Mouse (Mus musculus) myocyte (in vitro differentiated cells): Measurements from ENCODE around the gene Dntt. TPM values are rescaled to one million over a fixed set of nuclear protein-coding genes. Genes with fewer than 3 reads are reported as not detected.

Experiments
- H3K27me3 ChIP-seq: one replicate; pipeline ENCODE4 v1.6.1; 2011; ENCODE audit not compliant: control insufficient read depth, insufficient read depth, insufficient read length
- H3K36me3 ChIP-seq: one replicate; pipeline ENCODE4 v1.6.1; 2011; ENCODE audit not compliant: control insufficient read depth, insufficient read depth
- H3K4me2 ChIP-seq: one replicate; pipeline ENCODE4 v1.6.1; 2011; ENCODE audit warnings: low read depth, control low read depth
- H3K4me3 ChIP-seq: one replicate; pipeline ENCODE4 v1.5.1; 2011; ENCODE audit warnings: mild to moderate bottlenecking, control low read depth, moderate library complexity
- H3K79me2 ChIP-seq: one replicate; pipeline ENCODE4 v1.6.1; 2011; ENCODE audit not compliant: control insufficient read depth, insufficient read depth
- H3ac ChIP-seq: one replicate; pipeline ENCODE4 v1.6.1; 2011; ENCODE audit not compliant: control insufficient read depth, insufficient read length
- CEBPB ChIP-seq: IDR thresholded peaks from 2 replicates; pipeline ENCODE4 v1.6.1; 2011; ENCODE audit warnings: mild to moderate bottlenecking, moderate library complexity; ENCODE audit not compliant: poor library complexity, insufficient read depth, severe bottlenecking
- E2F4 ChIP-seq: IDR thresholded peaks from one replicate; pipeline ENCODE4 v1.6.1; 2011; ENCODE audit warnings: mild to moderate bottlenecking, control low read depth, moderate library complexity; ENCODE audit not compliant: insufficient read depth
- MAX ChIP-seq: IDR thresholded peaks from one replicate; pipeline ENCODE4 v1.6.1; 2011; ENCODE audit warnings: low read depth, mild to moderate bottlenecking, control low read depth
- MYOD1 ChIP-seq, 3 experiments: IDR thresholded peaks; one replicate each; pipeline ENCODE4 v1.6.1; 2011; ENCODE audit warnings: control low read depth in 2 of 3, low read depth in 2 of 3, mild to moderate bottlenecking in 2 of 3, moderate library complexity in 1 of 3; ENCODE audit not compliant: insufficient read length in 2 of 3, control insufficient read depth in 1 of 3
- MYOG ChIP-seq, 3 experiments: IDR thresholded peaks; one replicate each; pipeline ENCODE4 v1.6.1; 2011; ENCODE audit warnings: control low read depth in 2 of 3, low read depth in 2 of 3, mild to moderate bottlenecking in 2 of 3; ENCODE audit not compliant: insufficient read length in 2 of 3, control insufficient read depth in 1 of 3, insufficient read depth in 1 of 3
- POLR2A ChIP-seq: IDR thresholded peaks from one replicate; pipeline ENCODE4 v1.6.1; 2011; ENCODE audit warnings: low read depth, mild to moderate bottlenecking, control low read depth, moderate library complexity; ENCODE audit not compliant: insufficient read length
- POLR2AphosphoS2 ChIP-seq: IDR thresholded peaks from one replicate; pipeline ENCODE4 v1.6.1; 2011; ENCODE audit warnings: low read depth, control low read depth; ENCODE audit not compliant: insufficient read length
- REST ChIP-seq: IDR thresholded peaks from one replicate; pipeline ENCODE4 v1.6.1; 2011; ENCODE audit warnings: mild to moderate bottlenecking, control low read depth, moderate library complexity; ENCODE audit not compliant: insufficient read depth, insufficient read length
- SRF ChIP-seq: IDR thresholded peaks from one replicate; pipeline ENCODE4 v1.6.1; 2011; ENCODE audit warnings: low read depth; ENCODE audit not compliant: control insufficient read depth, insufficient read length
- TCF12 ChIP-seq: IDR thresholded peaks from one replicate; pipeline ENCODE4 v1.6.1; 2011; ENCODE audit warnings: mild to moderate bottlenecking, control low read depth; ENCODE audit not compliant: poor library complexity, insufficient read depth, severe bottlenecking
- TCF3 ChIP-seq: IDR thresholded peaks from one replicate; pipeline ENCODE4 v1.6.1; 2011; ENCODE audit warnings: low read depth, control low read depth; ENCODE audit not compliant: insufficient read length
- USF1 ChIP-seq: IDR thresholded peaks from one replicate; pipeline ENCODE4 v1.6.1; 2011; ENCODE audit warnings: low read depth, mild to moderate bottlenecking, control low read depth, moderate library complexity
- polyA plus RNA-seq: library from polyadenylated mRNA; unstranded; fragments of >200 nt; fragmentation: generic; extraction: Trizol; gene quantifications from one replicate; pipeline ENCODE4 v1.2.1, GENCODE M21; 2012; ENCODE audit warnings: missing spikeins

Gene Dntt
- polyA plus RNA-seq, 1 experiment, result 0.02 TPM

GRCm38 (mm10) chr19:40998469-40999170, 30.5 kb upstream of the Dntt start:
- TF ChIP-seq TCF12 (no peak), POLR2A (no peak), E2F4 (no peak), USF1 (no peak), SRF (no peak), CEBPB (no peak), POLR2AphosphoS2 (no peak), MYOD1 (IDR thresholded peaks at IDR 0.05; ENCODE audit: control insufficient read depth in 1 of 3, insufficient read length in 2 of 3, low read depth in 2 of 3) (no peak)
- Histone ChIP-seq H3K4me3 (no peak overlapping the region), H3K4me2 (no peak overlapping the region), H3ac (no peak overlapping the region), H3K36me3 (no peaks in the 10 kb centered on the region), H3K79me2 (no peaks in the 10 kb centered on the region), H3K27me3 (no peaks in the 10 kb centered on the region)

GRCm38 (mm10) chr19:40999569-40999968, 29.5 kb upstream of the Dntt start:
- no peaks in the 10 kb centered on the region for H3K36me3 ChIP-seq
- no peaks in the 10 kb centered on the region for H3K27me3 ChIP-seq
- H3K4me3 ChIP-seq, result no peak overlapping the region
- H3ac ChIP-seq, result no peak overlapping the region
- no peak overlapping the region for H3K4me2 ChIP-seq
- no peak for TF ChIP-seq POLR2AphosphoS2
- TF ChIP-seq MAX, result no peak
- no peak for TF ChIP-seq MYOG (IDR thresholded peaks at IDR 0.05; ENCODE audit: control insufficient read depth in 1 of 3, insufficient read depth in 1 of 3, insufficient read length in 2 of 3, low read depth in 2 of 3)
- no peak for TF ChIP-seq REST
- TF ChIP-seq MYOD1 (IDR thresholded peaks at IDR 0.05; ENCODE audit: control insufficient read depth in 1 of 3, insufficient read length in 2 of 3, low read depth in 2 of 3), result no peak
- TF ChIP-seq TCF3, result no peak
- no peak for TF ChIP-seq SRF
- TF ChIP-seq CEBPB, result no peak
- TF ChIP-seq E2F4, result no peak
- no peak for TF ChIP-seq USF1
- TF ChIP-seq TCF12, result no peak
- no peak for TF ChIP-seq POLR2A
- no peaks in the 10 kb centered on the region for H3K79me2 ChIP-seq

- peak overlapping the region; percentile 13 for H3K4me2 ChIP-seq
- no peak overlapping the region for H3ac ChIP-seq
- no peak overlapping the region for H3K4me3 ChIP-seq
- H3K36me3 ChIP-seq, result no peaks in the 10 kb centered on the region
- no peaks in the 10 kb centered on the region for H3K27me3 ChIP-seq
- H3K79me2 ChIP-seq, result no peaks in the 10 kb centered on the region
- TF ChIP-seq REST, result no peak
- TF ChIP-seq MYOG (IDR thresholded peaks at IDR 0.05; ENCODE audit: control insufficient read depth in 1 of 3, insufficient read depth in 1 of 3, insufficient read length in 2 of 3, low read depth in 2 of 3), result no peak
- TF ChIP-seq USF1, result peak; percentile 54
These were observed 25.3 kb upstream of the Dntt start for GRCm38 (mm10) chr19:41003694-41004315.

- Histone ChIP-seq H3K4me3 (no peak overlapping the region), H3K4me2 (no peak overlapping the region), H3K36me3 (no peaks in the 10 kb centered on the region), H3K27me3 (no peaks in the 10 kb centered on the region), H3K79me2 (no peaks in the 10 kb centered on the region), H3ac (no peak overlapping the region)
- TF ChIP-seq CEBPB (no peak), POLR2AphosphoS2 (no peak), USF1 (no peak), TCF12 (no peak), MAX (no peak), MYOD1 (IDR thresholded peaks at IDR 0.05; ENCODE audit: control insufficient read depth in 1 of 3, insufficient read length in 2 of 3, low read depth in 2 of 3) (no peak), SRF (no peak), REST (no peak), POLR2A (no peak), E2F4 (no peak), TCF3 (no peak), MYOG (IDR thresholded peaks at IDR 0.05; ENCODE audit: control insufficient read depth in 1 of 3, insufficient read depth in 1 of 3, insufficient read length in 2 of 3, low read depth in 2 of 3) (no peak)
These were observed 22.5 kb upstream of the Dntt start for GRCm38 (mm10) chr19:41006621-41007020.
